Mouse (Mus musculus) forebrain, embryonic 11.5 days (tissue): ENCODE data around the gene Topbp1. TPM values are rescaled to one million over a fixed set of nuclear protein-coding genes. Genes with fewer than 3 reads are reported as not detected.
A peak's percentile ranks its signal among the peaks of the same experiment; 100 is the strongest.

Experiments used
- ATAC-seq: fragments of 200-750 bp; cut with Nextera tagmentation; replicated peaks from 2 replicates; pipeline ENCODE4 v1.8.0; 2017; ENCODE audit warnings: moderate TSS enrichment; ENCODE audit not compliant: low FRiP score
- DNase-seq: peaks from one replicate; pipeline ENCODE4 v3.0.0-alpha.2; 2017; ENCODE audit warnings: low spot score
- H3K27ac ChIP-seq: fragments of 300-500 bp; sonication (generic); 2 replicates; pipeline ENCODE4 v1.5.1; 2014; ENCODE audit warnings: low read depth, low read length
- H3K27me3 ChIP-seq: fragments of 300-500 bp; sonication (generic); 2 replicates; pipeline ENCODE4 v1.6.1; 2014; ENCODE audit warnings: mild to moderate bottlenecking, low read length, mixed read lengths; ENCODE audit not compliant: control insufficient read depth, insufficient read depth
- H3K36me3 ChIP-seq: fragments of 300-500 bp; sonication (generic); 2 replicates; pipeline ENCODE4 v1.6.1; 2014; ENCODE audit warnings: mild to moderate bottlenecking, low read length, moderate library complexity, mixed read lengths; ENCODE audit not compliant: control insufficient read depth, insufficient read depth
- H3K4me1 ChIP-seq: fragments of 300-500 bp; sonication (generic); replicated peaks from 2 replicates; pipeline ENCODE4 v1.6.1; 2014; ENCODE audit warnings: low read length, mixed read lengths; ENCODE audit not compliant: control insufficient read depth, insufficient read depth
- H3K4me2 ChIP-seq: fragments of 300-500 bp; sonication (generic); 2 replicates; pipeline ENCODE4 v1.6.1; 2014; ENCODE audit warnings: low read depth, mild to moderate bottlenecking, low read length, moderate library complexity, mixed read lengths; ENCODE audit not compliant: severe bottlenecking
- H3K4me3 ChIP-seq: fragments of 300-500 bp; sonication (generic); 2 replicates; pipeline ENCODE4 v1.5.1; 2014; ENCODE audit warnings: low read depth, low read length
- H3K9ac ChIP-seq: fragments of 300-500 bp; sonication (generic); 2 replicates; pipeline ENCODE4 v1.6.1; 2014; ENCODE audit warnings: low read length
- H3K9me3 ChIP-seq: fragments of 300-500 bp; sonication (generic); 2 replicates; pipeline ENCODE4 v1.6.1; 2016; ENCODE audit warnings: low read length, mixed read lengths; ENCODE audit not compliant: control insufficient read depth
- WGBS: fragments of 180-500 bp; shearing (Covaris S2); extraction: QIAGEN DNeasy Blood & Tissue Kit; methylation state at CpG from one replicate; pipeline ENCODE4 v1.1.7; 2014; 5-methylcytosine and 5-hydroxymethylcytosine counted together
- polyA plus RNA-seq: library from polyadenylated mRNA; unstranded; fragments of >200 nt; fragmentation: Nextera tagmentation; extraction: Ambion mirVana; gene quantifications from 2 replicates; pipeline ENCODE4 v1.2.1, GENCODE M21; 2014

The Topbp1 gene
- polyA plus RNA-seq, 1 experiment from 2014 or later = 119 TPM

DNA sequence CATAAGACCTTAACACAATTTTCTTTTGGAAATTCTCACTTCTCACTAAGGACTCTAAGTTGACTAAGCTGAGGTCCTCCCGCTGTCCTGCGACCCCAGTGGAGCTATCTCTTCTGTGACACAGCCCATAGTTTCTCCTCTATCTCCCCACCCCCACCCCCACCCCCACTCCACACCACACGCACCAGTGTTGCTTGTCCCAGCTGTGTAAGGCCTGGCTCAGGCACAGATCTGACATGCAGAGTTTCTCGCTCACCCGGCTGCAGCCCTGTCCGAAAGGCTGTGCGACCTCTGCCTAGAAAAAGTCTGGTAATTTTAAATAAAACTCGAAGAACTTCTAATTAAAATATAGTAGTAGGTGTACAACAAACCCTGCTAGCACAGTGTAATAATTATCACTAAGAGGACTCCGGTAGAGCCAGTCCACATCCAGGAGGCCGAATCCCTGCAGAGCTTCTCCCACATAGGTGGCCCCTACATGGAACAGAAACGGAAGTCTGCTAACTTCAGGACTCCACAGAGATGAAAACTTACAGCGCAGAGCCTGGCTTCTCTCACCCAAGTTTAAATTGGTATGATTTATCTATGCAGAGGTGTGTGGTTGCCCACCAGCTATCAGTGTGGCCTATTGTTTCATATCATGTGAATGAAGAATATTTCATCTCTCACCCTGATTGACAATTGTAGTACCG is 16.4 kb upstream of the Topbp1 start:
- Histone ChIP-seq H3K27me3 (no peaks in the 10 kb centered on the region), H3K9ac (no peak overlapping the region), H3K36me3 (no peaks in the 10 kb centered on the region), H3K9me3 (no peaks in the 10 kb centered on the region), H3K4me1 (no peaks in the 10 kb centered on the region), H3K27ac (no peak overlapping the region), H3K4me3 (no peak overlapping the region), H3K4me2 (no peak overlapping the region)
- DNase-seq (no peak), ATAC-seq (no peak)
- WGBS = 87% methylated on average over 13 of the region's 13 CpGs

- H3K9ac ChIP-seq = no peak overlapping the region
- no peak for ATAC-seq
- H3K36me3 ChIP-seq = no peaks in the 10 kb centered on the region
- no peaks in the 10 kb centered on the region for H3K4me1 ChIP-seq
- no peaks in the 10 kb centered on the region for H3K9me3 ChIP-seq
- H3K4me2 ChIP-seq = no peak overlapping the region
- no peak for DNase-seq
- no peak overlapping the region for H3K27ac ChIP-seq
- H3K27me3 ChIP-seq = no peaks in the 10 kb centered on the region
- 89% methylated on average over 2 of the region's 2 CpGs for WGBS
- H3K4me3 ChIP-seq = no peak overlapping the region
These were observed 10.5 kb upstream of the Topbp1 start for GRCm38 (mm10) chr9:103294507-103294906.

DNA sequence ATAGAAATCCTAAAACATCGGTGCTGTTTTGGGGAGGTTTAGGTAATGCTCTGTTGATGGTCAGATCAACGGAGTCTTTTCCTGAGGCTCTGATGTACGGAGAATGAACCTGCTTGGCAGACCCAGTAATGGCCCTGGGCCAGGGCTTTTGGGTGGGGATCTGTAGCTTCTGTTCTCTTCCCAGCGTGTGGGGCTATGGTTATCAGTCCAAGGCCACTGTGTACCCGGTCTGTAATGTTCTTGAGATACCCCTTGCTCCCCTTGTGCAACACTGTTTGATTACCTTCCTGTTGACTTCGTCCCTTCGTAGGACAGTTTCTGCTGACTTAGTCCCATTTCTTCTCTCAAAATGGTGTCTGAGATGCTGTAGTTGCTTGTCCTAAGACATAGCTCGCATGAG is 3.9 kb upstream of the Topbp1 start:
- DNase-seq (no peak), ATAC-seq (no peak)
- Histone ChIP-seq H3K9ac (no peak overlapping the region), H3K36me3 (no peaks in the 10 kb centered on the region), H3K27me3 (no peaks in the 10 kb centered on the region), H3K4me3 (no peak overlapping the region), H3K27ac (no peak overlapping the region), H3K9me3 (no peaks in the 10 kb centered on the region), H3K4me2 (no peak overlapping the region), H3K4me1 (no peaks in the 10 kb centered on the region)
- 93% methylated on average over 8 of the region's 8 CpGs for WGBS

GRCm38 (mm10) chr9:103302239-103302638 is 2.8 kb upstream of the Topbp1 start:
- Histone ChIP-seq H3K9ac (no peak overlapping the region), H3K9me3 (no peaks in the 10 kb centered on the region), H3K4me1 (no peaks in the 10 kb centered on the region; the same call in 1 of the 2 replicates), H3K4me2 (no peak overlapping the region), H3K27ac (no peak overlapping the region), H3K36me3 (no peaks in the 10 kb centered on the region; the same call in 1 of the 2 replicates), H3K27me3 (no peaks in the 10 kb centered on the region), H3K4me3 (no peak overlapping the region)
- DNase-seq = no peak
- no peak for ATAC-seq
- WGBS = 87% methylated on average over 4 of the region's 4 CpGs

DNA sequence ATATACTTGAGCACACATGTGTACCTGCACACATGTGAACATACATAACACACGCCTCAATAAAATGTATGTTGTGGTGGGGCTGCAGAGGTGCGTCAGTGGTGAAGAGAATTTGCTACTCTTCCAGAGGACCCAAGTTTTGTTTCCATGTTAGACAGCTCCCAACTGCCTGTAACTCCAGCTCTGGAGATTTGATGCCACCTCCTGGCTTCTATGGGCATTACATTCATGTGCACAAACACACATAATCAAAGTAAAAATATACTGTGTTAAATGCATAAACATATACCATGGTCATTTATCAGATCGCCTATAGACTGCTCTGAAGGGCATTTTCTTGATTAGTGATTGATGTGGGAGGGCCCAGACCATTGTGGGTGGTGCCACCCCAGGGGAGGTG is 2.3 kb upstream of the Topbp1 start:
- peak; percentile 66 for DNase-seq
- Histone ChIP-seq H3K36me3 (no peaks in the 10 kb centered on the region; the same call in 1 of the 2 replicates), H3K4me2 (no peak overlapping the region), H3K4me1 (no peaks in the 10 kb centered on the region; the same call in 1 of the 2 replicates), H3K9ac (no peak overlapping the region), H3K27ac (no peak overlapping the region), H3K9me3 (no peaks in the 10 kb centered on the region), H3K4me3 (no peak overlapping the region), H3K27me3 (no peaks in the 10 kb centered on the region)
- WGBS = 65% methylated on average over 3 of the region's 3 CpGs
- no peak for ATAC-seq

DNA sequence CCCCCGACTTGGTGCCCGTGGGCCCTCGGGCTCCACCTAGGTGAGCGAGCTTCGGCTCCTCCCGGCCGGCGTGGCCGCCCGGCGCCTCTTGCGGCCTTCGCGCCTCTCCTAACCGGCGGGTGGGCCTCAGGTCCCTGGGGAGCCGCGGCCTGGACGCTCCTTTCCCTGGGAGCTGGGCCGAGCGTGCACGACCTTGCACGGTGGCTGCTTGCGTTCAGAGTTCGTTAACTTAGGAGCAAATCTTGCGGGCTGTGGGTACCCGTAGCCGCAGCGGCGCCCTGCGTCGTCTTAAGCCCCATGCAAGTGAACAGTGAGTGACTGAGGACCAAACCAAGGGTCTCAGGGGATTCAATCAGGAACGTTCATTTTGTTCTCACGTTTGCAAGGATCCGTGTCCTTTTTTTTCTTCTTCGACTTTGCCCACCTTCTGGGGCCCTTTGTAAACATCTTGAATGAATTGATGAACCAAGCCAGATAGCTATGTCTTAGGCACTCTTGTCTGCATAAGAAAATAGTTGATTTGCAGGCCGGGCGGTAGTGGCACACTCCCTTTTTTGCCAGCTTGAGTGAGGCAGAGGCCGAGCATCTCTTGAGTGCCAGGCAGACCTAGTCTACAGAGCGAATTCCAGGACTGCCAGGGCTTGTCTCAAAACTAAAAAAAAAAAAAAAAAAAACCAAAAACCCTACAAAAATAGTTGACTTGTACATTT is 472 bp downstream of the Topbp1 start:
- H3K9me3 ChIP-seq = no peaks in the 10 kb centered on the region
- H3K9ac ChIP-seq = peak overlapping the region; percentile 93
- ATAC-seq = peak; percentile 83
- H3K27me3 ChIP-seq = no peaks in the 10 kb centered on the region
- peak overlapping the region; percentile 67 for H3K4me2 ChIP-seq
- peak overlapping the region; percentile 76 for H3K27ac ChIP-seq
- under 1% methylated on average over 40 of the region's 40 CpGs for WGBS
- no peaks in the 10 kb centered on the region; the same call in none of the 2 replicates for H3K36me3 ChIP-seq
- peak overlapping the region; percentile 94 for H3K4me3 ChIP-seq
- DNase-seq = no peak
- H3K4me1 ChIP-seq = no peaks in the 10 kb centered on the region; the same call in 1 of the 2 replicates

DNA sequence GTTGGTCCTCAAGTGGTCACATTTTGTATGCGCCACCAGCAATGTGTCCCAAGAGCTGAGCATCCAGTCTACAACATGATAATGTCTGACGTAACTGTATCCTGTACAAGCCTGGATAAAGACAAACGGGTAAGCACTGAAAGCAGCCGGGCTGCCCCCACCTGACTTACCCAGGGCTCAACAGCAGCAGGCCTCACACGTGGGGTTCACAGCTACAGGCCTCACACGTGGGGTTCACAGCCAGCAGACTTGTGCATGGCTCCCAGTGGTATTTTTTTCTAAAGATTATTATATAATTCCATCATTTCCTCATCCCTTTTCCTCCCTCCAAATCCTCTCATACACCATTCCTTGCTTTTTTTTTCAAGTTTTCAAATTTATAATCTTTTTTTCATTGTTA is 4.8 kb downstream of the Topbp1 start:
- no peak overlapping the region for H3K27ac ChIP-seq
- no peaks in the 10 kb centered on the region for H3K27me3 ChIP-seq
- H3K4me2 ChIP-seq = no peak overlapping the region
- H3K36me3 ChIP-seq = peaks cover 10% of the 10 kb centered on the region
- no peak overlapping the region for H3K9ac ChIP-seq
- DNase-seq (no peak), ATAC-seq (no peak)
- 88% methylated on average over 6 of the region's 6 CpGs for WGBS
- no peak overlapping the region for H3K4me3 ChIP-seq
- H3K9me3 ChIP-seq = no peaks in the 10 kb centered on the region
- no peaks in the 10 kb centered on the region; the same call in 1 of the 2 replicates for H3K4me1 ChIP-seq

GRCm38 (mm10) chr9:103324678-103325077 is 19.7 kb downstream of the Topbp1 start:
- Histone ChIP-seq H3K4me3 (no peak overlapping the region), H3K4me2 (no peak overlapping the region), H3K27me3 (no peaks in the 10 kb centered on the region), H3K27ac (no peak overlapping the region), H3K9me3 (no peaks in the 10 kb centered on the region), H3K4me1 (no peaks in the 10 kb centered on the region), H3K9ac (no peak overlapping the region), H3K36me3 (peaks cover 30% of the 10 kb centered on the region; the same call in 1 of the 2 replicates)
- 92% methylated on average over 1 of the region's 2 CpGs for WGBS
- DNase-seq (no peak), ATAC-seq (no peak)
